Mouse (Mus musculus) liver, adult 2 months (tissue): ENCODE results near the gene Jag1.

ENCODE experiments used
- CTCF ChIP-seq: fragments of 200-500 bp; IDR thresholded peaks from 2 replicates; pipeline ENCODE4 v1.5.1; 2011; ENCODE audit warnings: low read depth, low read length, control low read depth
- POLR2A ChIP-seq: fragments of 200-500 bp; IDR thresholded peaks from 2 replicates; pipeline ENCODE4 v1.6.1; 2011; ENCODE audit warnings: low read length, control low read depth; ENCODE audit not compliant: insufficient read depth; ENCODE audit errors: extremely low read depth

- no peak for TF ChIP-seq CTCF
- TF ChIP-seq POLR2A = no peak
Measured at GRCm38 (mm10) chr2:137078771-137079170, 37.7 kb downstream of the Jag1 start.
